Mouse (Mus musculus) heart, embryonic 16.5 days (tissue): ENCODE results near the gene Plppr1. TPM values are rescaled to one million over a fixed set of nuclear protein-coding genes. Genes with fewer than 3 reads are reported as not detected.

Source experiments
- ATAC-seq: fragments of 200-750 bp; cut with Nextera tagmentation; replicated peaks from 2 replicates; pipeline ENCODE4 v1.8.0; 2017; ENCODE audit warnings: moderate number of reproducible peaks; ENCODE audit not compliant: insufficient read depth, low FRiP score; ENCODE audit errors: extremely low read depth
- H3K27ac ChIP-seq: fragments of 300-500 bp; sonication (generic); 2 replicates; pipeline ENCODE4 v1.5.1; 2014; ENCODE audit warnings: mild to moderate bottlenecking, low read length, control low read depth, moderate library complexity
- H3K27me3 ChIP-seq: fragments of 300-500 bp; sonication (generic); 2 replicates; pipeline ENCODE4 v1.6.1; 2014; ENCODE audit warnings: low read length, mixed read lengths; ENCODE audit not compliant: control insufficient read depth, insufficient read depth
- H3K36me3 ChIP-seq: fragments of 300-500 bp; sonication (generic); 2 replicates; pipeline ENCODE4 v1.6.1; 2014; ENCODE audit not compliant: control insufficient read depth, insufficient read depth
- H3K4me1 ChIP-seq: fragments of 300-500 bp; sonication (generic); 2 replicates; pipeline ENCODE4 v1.6.1; 2014; ENCODE audit warnings: low read length, mixed read lengths; ENCODE audit not compliant: control insufficient read depth, insufficient read depth
- H3K4me2 ChIP-seq: fragments of 300-500 bp; sonication (generic); 2 replicates; pipeline ENCODE4 v1.6.1; 2014; ENCODE audit warnings: low read depth, mild to moderate bottlenecking, control low read depth, low read length
- H3K4me3 ChIP-seq: fragments of 300-500 bp; sonication (generic); 2 replicates; pipeline ENCODE4 v1.5.1; 2014; ENCODE audit warnings: mild to moderate bottlenecking, control low read depth, low read length
- H3K9ac ChIP-seq: fragments of 300-500 bp; sonication (generic); 2 replicates; pipeline ENCODE4 v1.6.1; 2014; ENCODE audit warnings: low read length, control low read depth
- H3K9me3 ChIP-seq: fragments of 300-500 bp; sonication (generic); replicated peaks from 2 replicates; pipeline ENCODE4 v1.6.1; 2016; ENCODE audit warnings: low read length; ENCODE audit not compliant: control insufficient read depth
- WGBS: fragments of 180-500 bp; shearing (Covaris S2); extraction: QIAGEN DNeasy Blood & Tissue Kit; methylation state at CpG from one replicate; pipeline ENCODE4 v1.1.7; 2014; 5-methylcytosine and 5-hydroxymethylcytosine counted together
- polyA plus RNA-seq: library from polyadenylated mRNA; unstranded; fragments of >200 nt; fragmentation: Nextera tagmentation; extraction: Ambion mirVana; gene quantifications from 2 replicates; pipeline ENCODE4 v1.2.1, GENCODE M21; 2015

The Plppr1 gene
- polyA plus RNA-seq, 1 experiment from 2014 or later, result 5.4 TPM

GRCm38 (mm10) chr4:49101934-49102768 lies 43.1 kb downstream of the Plppr1 start:
- ATAC-seq, result no peak
- Histone ChIP-seq H3K36me3 (no peaks in the 10 kb centered on the region), H3K9me3 (0 out of 2 replicates have a peak, but pooled peaks cover 2% of the 10 kb centered on the region), H3K27me3 (no peaks in the 10 kb centered on the region), H3K4me3 (no peak overlapping the region), H3K27ac (no peak overlapping the region), H3K4me1 (no peaks in the 10 kb centered on the region), H3K4me2 (no peak overlapping the region), H3K9ac (no peak overlapping the region)
- WGBS, result 67% methylated on average over 7 of the region's 7 CpGs

- Histone ChIP-seq H3K27ac (no peak overlapping the region), H3K36me3 (no peaks in the 10 kb centered on the region), H3K9me3 (0 out of 2 replicates have a peak, but pooled peaks cover 2% of the 10 kb centered on the region), H3K4me3 (no peak overlapping the region), H3K9ac (no peak overlapping the region), H3K27me3 (no peaks in the 10 kb centered on the region), H3K4me2 (no peak overlapping the region), H3K4me1 (no peaks in the 10 kb centered on the region)
- no peak for ATAC-seq
- 94% methylated on average over 4 of the region's 4 CpGs for WGBS
These were observed 43.7 kb downstream of the Plppr1 start for GRCm38 (mm10) chr4:49102769-49103193.

GRCm38 (mm10) chr4:49104860-49105259 lies 45.8 kb downstream of the Plppr1 start:
- 0 out of 2 replicates have a peak, but pooled peaks cover 2% of the 10 kb centered on the region for H3K9me3 ChIP-seq
- H3K4me1 ChIP-seq, result peaks cover 4% of the 10 kb centered on the region
- H3K27ac ChIP-seq, result no peak overlapping the region
- no peak overlapping the region for H3K9ac ChIP-seq
- H3K4me2 ChIP-seq, result no peak overlapping the region
- no peaks in the 10 kb centered on the region for H3K36me3 ChIP-seq
- no peaks in the 10 kb centered on the region for H3K27me3 ChIP-seq
- no peak for ATAC-seq
- H3K4me3 ChIP-seq, result no peak overlapping the region
- 85% methylated on average over 8 of the region's 8 CpGs for WGBS

- no peak overlapping the region for H3K9ac ChIP-seq
- no peak overlapping the region for H3K4me2 ChIP-seq
- H3K36me3 ChIP-seq, result no peaks in the 10 kb centered on the region
- peaks cover 8% of the 10 kb centered on the region for H3K4me1 ChIP-seq
- H3K27me3 ChIP-seq, result no peaks in the 10 kb centered on the region
- H3K9me3 ChIP-seq, result no peaks in the 10 kb centered on the region
- WGBS, result 82% methylated on average over 4 of the region's 4 CpGs
- no peak overlapping the region for H3K4me3 ChIP-seq
- H3K27ac ChIP-seq, result no peak overlapping the region
- ATAC-seq, result no peak
These were observed 48.8 kb downstream of the Plppr1 start for GRCm38 (mm10) chr4:49107895-49108294.

- Histone ChIP-seq H3K9ac (no peak overlapping the region), H3K4me1 (peaks cover 8% of the 10 kb centered on the region), H3K4me2 (no peak overlapping the region), H3K9me3 (no peaks in the 10 kb centered on the region), H3K27me3 (no peaks in the 10 kb centered on the region), H3K27ac (no peak overlapping the region), H3K4me3 (no peak overlapping the region), H3K36me3 (no peaks in the 10 kb centered on the region)
- WGBS, result 68% methylated on average over 8 of the region's 8 CpGs
- ATAC-seq, result no peak
These were observed 49.3 kb downstream of the Plppr1 start for GRCm38 (mm10) chr4:49108371-49108770.

GRCm38 (mm10) chr4:49109989-49110388 lies 50.9 kb downstream of the Plppr1 start:
- Histone ChIP-seq H3K27me3 (no peaks in the 10 kb centered on the region), H3K27ac (peak overlapping the region; percentile 11), H3K4me3 (no peak overlapping the region), H3K36me3 (no peaks in the 10 kb centered on the region), H3K4me1 (peaks cover 8% of the 10 kb centered on the region), H3K4me2 (peak overlapping the region; percentile 28), H3K9ac (no peak overlapping the region), H3K9me3 (no peaks in the 10 kb centered on the region)
- peak; percentile 60; the same call in 1 of the 2 replicates for ATAC-seq
- WGBS, result 13% methylated on average over 5 of the region's 5 CpGs

- Histone ChIP-seq H3K36me3 (no peaks in the 10 kb centered on the region), H3K4me2 (no peak overlapping the region), H3K9ac (no peak overlapping the region), H3K4me3 (no peak overlapping the region), H3K9me3 (no peaks in the 10 kb centered on the region), H3K27me3 (no peaks in the 10 kb centered on the region), H3K27ac (no peak overlapping the region), H3K4me1 (peaks cover 4% of the 10 kb centered on the region)
- ATAC-seq, result 0 out of 2 replicates have a peak, but pooled peaks have one; percentile 55
- WGBS, result 51% methylated on average over 2 of the region's 2 CpGs
These were observed 59.8 kb downstream of the Plppr1 start for GRCm38 (mm10) chr4:49118842-49119241.

- H3K4me3 ChIP-seq, result no peak overlapping the region
- no peaks in the 10 kb centered on the region for H3K4me1 ChIP-seq
- ATAC-seq, result no peak
- 70% methylated on average over 4 of the region's 4 CpGs for WGBS
- no peak overlapping the region for H3K27ac ChIP-seq
- no peaks in the 10 kb centered on the region for H3K27me3 ChIP-seq
- no peaks in the 10 kb centered on the region for H3K36me3 ChIP-seq
- no peaks in the 10 kb centered on the region for H3K9me3 ChIP-seq
- no peak overlapping the region for H3K4me2 ChIP-seq
- H3K9ac ChIP-seq, result no peak overlapping the region
These were observed 85.7 kb downstream of the Plppr1 start for GRCm38 (mm10) chr4:49144798-49145197.

- Histone ChIP-seq H3K4me2 (no peak overlapping the region), H3K4me1 (no peaks in the 10 kb centered on the region), H3K4me3 (no peak overlapping the region), H3K9ac (no peak overlapping the region), H3K27me3 (no peaks in the 10 kb centered on the region), H3K9me3 (no peaks in the 10 kb centered on the region), H3K36me3 (no peaks in the 10 kb centered on the region), H3K27ac (no peak overlapping the region)
- WGBS, result 59% methylated on average over 2 of the region's 2 CpGs
- ATAC-seq, result no peak
These were observed 89.7 kb downstream of the Plppr1 start for GRCm38 (mm10) chr4:49148775-49149174.
